Mouse (Mus musculus): ENCODE measurements at regions not wholly inside any gene's neighbourhood (a gene's known extent, or its start where the extent isn't known, plus 50 kb on each side); places are given as distances from the start of the nearest gene placed in this dataset.

DNA sequence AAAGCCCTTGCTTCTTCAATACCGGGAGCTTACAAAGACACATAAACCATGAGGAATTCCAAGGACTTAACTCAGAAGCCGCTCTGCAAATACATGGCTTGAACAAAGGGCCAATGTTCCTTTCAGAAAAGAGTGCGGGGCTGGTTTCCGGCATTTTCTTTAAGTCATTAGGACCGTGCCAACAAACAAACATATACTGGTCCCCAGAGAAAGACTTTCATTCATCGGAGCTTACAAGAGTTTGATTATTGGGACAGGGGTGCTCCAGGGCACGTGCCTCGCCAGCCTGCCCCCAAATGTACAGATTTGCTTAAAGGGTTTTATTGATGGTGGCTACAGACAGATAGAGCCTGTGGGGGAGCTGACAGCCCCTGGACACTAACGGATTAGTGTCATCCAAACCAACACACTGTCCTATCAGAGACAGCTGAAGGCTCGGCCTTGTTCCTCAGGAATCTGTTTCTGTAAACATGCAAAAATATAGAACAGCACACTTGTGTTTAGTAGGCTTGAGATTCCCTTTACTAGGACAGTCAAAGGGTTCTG lies 169.4 kb downstream of the Gsdmc2 start:
- TF ChIP-seq POLR2A (IDR thresholded peaks at IDR 0.05; ENCODE audit: low read depth, low read length): no peak
- TF ChIP-seq NELFE (IDR thresholded peaks at IDR 0.05; ENCODE audit: low read depth, low read length): no peak
- no peak for TF ChIP-seq CTCF (conservative IDR thresholded peaks at IDR 0.05 in 1 of 2, IDR thresholded peaks at IDR 0.05 in 1 of 2; ENCODE audit: low read depth in 2 of 2, low read length in 2 of 2)
- no peak for TF ChIP-seq EP300 (IDR thresholded peaks at IDR 0.05; ENCODE audit: low read length)
- TF ChIP-seq MYC (IDR thresholded peaks at IDR 0.05; ENCODE audit: low read depth, low read length): no peak
- TF ChIP-seq ZNF384 (IDR thresholded peaks at IDR 0.05; ENCODE audit: low read depth, low read length): no peak
- no peak for TF ChIP-seq ZKSCAN1 (IDR thresholded peaks at IDR 0.05; ENCODE audit: borderline replicate concordance, low read depth, low read length)
- no peak for TF ChIP-seq SMC3 (IDR thresholded peaks at IDR 0.05; ENCODE audit: low read depth, low read length)
- no peak for TF ChIP-seq MAFK (IDR thresholded peaks at IDR 0.05; ENCODE audit: insufficient replicate concordance, low read length)
- TF ChIP-seq MAZ (IDR thresholded peaks at IDR 0.05; ENCODE audit: low read depth, low read length): no peak
- no peak for TF ChIP-seq ZC3H11A (IDR thresholded peaks at IDR 0.05; ENCODE audit: low read depth, low read length)
- TF ChIP-seq UBTF (IDR thresholded peaks at IDR 0.05; ENCODE audit: low read depth, low read length): no peak
- no peak for TF ChIP-seq ETS1 (conservative IDR thresholded peaks at IDR 0.05; ENCODE audit: low read depth, low read length)
- TF ChIP-seq KAT2A (IDR thresholded peaks at IDR 0.05; ENCODE audit: insufficient replicate concordance, low read length): no peak
